Mouse (Mus musculus): ENCODE measurements around the gene Fhit.

The Fhit gene

GRCm38 (mm10) chr14:11161751-11162231, at the start of gene Fhit:
Fhit (minus strand) TSS chr14:11162035.
- in situ Hi-C loops (cut with MboI, MseI) = no loop called here

GRCm38 (mm10) chr14:11206786-11207185, 45.0 kb upstream of the Fhit start:
- in situ Hi-C loops (cut with MboI, MseI) = no loop called here

- in situ Hi-C loops (cut with MboI, MseI) = no loop called here
These were observed 907 bp downstream of the Fhit start for GRCm38 (mm10) chr14:11160806-11161450.

- in situ Hi-C loops (cut with MboI, MseI) = no loop called here
These were observed 2.2 kb downstream of the Fhit start for GRCm38 (mm10) chr14:11159641-11160040.

- in situ Hi-C loops (cut with MboI, MseI) = no loop called here
These were observed 2.8 kb downstream of the Fhit start for GRCm38 (mm10) chr14:11159021-11159420.

GRCm38 (mm10) chr14:11157741-11158140, 4.1 kb downstream of the Fhit start:
- in situ Hi-C loops (cut with MboI, MseI) = no loop called here

GRCm38 (mm10) chr14:11151634-11152321, 10.1 kb downstream of the Fhit start:
- in situ Hi-C loops (cut with MboI, MseI) = no loop called here

- in situ Hi-C loops (cut with MboI, MseI) = no loop called here
These were observed 27.8 kb downstream of the Fhit start for GRCm38 (mm10) chr14:11133787-11134735.

- in situ Hi-C loops (cut with MboI, MseI) = no loop called here
These were observed 29.0 kb downstream of the Fhit start for GRCm38 (mm10) chr14:11132637-11133474.

GRCm38 (mm10) chr14:11125096-11125495, 36.7 kb downstream of the Fhit start:
- in situ Hi-C loops (cut with MboI, MseI) = no loop called here

- in situ Hi-C loops (cut with MboI, MseI) = no loop called here
These were observed 42.8 kb downstream of the Fhit start for GRCm38 (mm10) chr14:11119076-11119475.

GRCm38 (mm10) chr14:11085596-11085995, 76.2 kb downstream of the Fhit start:
- in situ Hi-C loops (cut with MboI, MseI) = no loop called here

- in situ Hi-C loops (cut with MboI, MseI) = no loop called here
These were observed 77.9 kb downstream of the Fhit start for GRCm38 (mm10) chr14:11083946-11084345.

- in situ Hi-C loops (cut with MboI, MseI) = no loop called here
These were observed 78.4 kb downstream of the Fhit start for GRCm38 (mm10) chr14:11083462-11083861.

- in situ Hi-C loops (cut with MboI, MseI) = no loop called here
These were observed 98.2 kb downstream of the Fhit start for GRCm38 (mm10) chr14:11063594-11063993.

- in situ Hi-C loops (cut with MboI, MseI) = no loop called here
These were observed 101.6 kb downstream of the Fhit start for GRCm38 (mm10) chr14:11060221-11060620.

- in situ Hi-C loops (cut with MboI, MseI) = loop anchor here (25.0 kb wide), 1 partner anchor 1973 kb away; no protein-coding TSS in a partner anchor
These were observed 122.1 kb downstream of the Fhit start for GRCm38 (mm10) chr14:11039503-11040300.

GRCm38 (mm10) chr14:11021391-11021790, 140.4 kb downstream of the Fhit start:
- in situ Hi-C loops (cut with MboI, MseI) = no loop called here

GRCm38 (mm10) chr14:10978651-10979050, 183.2 kb downstream of the Fhit start:
- in situ Hi-C loops (cut with MboI, MseI) = no loop called here

GRCm38 (mm10) chr14:10941647-10942046, 220.2 kb downstream of the Fhit start:
- in situ Hi-C loops (cut with MboI, MseI) = no loop called here

All from T-helper 2 cell (primary cell).